Comparison of ENCODE assay signal across 8 mouse cellular contexts in the genomic region with DNA sequence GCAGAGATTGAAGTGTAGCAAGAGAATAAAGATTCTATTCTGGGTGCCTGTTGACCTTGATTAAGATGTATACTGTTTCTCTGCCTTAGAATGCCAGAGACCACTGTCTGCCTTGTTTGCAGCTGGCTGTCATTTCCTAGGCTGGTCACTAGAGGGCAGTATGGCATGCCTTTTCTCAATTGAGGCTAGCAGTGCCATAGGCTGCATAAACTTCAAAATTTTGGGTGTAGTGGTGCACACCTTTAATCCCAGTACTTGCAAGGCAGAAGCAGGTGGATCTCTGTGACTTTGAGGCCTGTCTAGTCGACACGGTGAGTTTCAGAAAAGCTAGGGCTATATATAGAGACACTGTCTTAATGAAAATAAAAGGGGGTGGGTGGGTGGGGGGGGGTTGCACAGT. TPM values are rescaled to one million over a fixed set of nuclear protein-coding genes. Genes with fewer than 3 reads are reported as not detected.
DNase-seq lines count a peak whose midpoint lies in the region; ATAC-seq and TF ChIP-seq lines count a peak whose summit lies in the region.

No protein-coding gene starts in this region.

- H3K27ac ChIP-seq in embryonic facial prominence, embryonic 11.5 days (replicated peaks; ENCODE audit: low read depth, low read length), result no peak overlapping the region
- H3K27ac ChIP-seq in hindbrain, embryonic 16.5 days (ENCODE audit: low read depth, low read length), result no peak overlapping the region
- H3K27ac ChIP-seq in lung, embryonic 14.5 days (ENCODE audit: low read depth), result no peak overlapping the region

- H3K36me3 ChIP-seq in embryonic facial prominence, embryonic 11.5 days (replicated peaks; ENCODE audit: control insufficient read depth, insufficient read depth, low read depth, low read length), result no peaks in the 10 kb centered on the region
- peaks cover 5% of the 10 kb centered on the region for H3K36me3 ChIP-seq in hindbrain, embryonic 16.5 days (ENCODE audit: control insufficient read depth, insufficient read depth, low read length)
- H3K36me3 ChIP-seq in lung, embryonic 14.5 days (ENCODE audit: insufficient read depth), result peaks cover 27% of the 10 kb centered on the region

- no peaks in the 10 kb centered on the region for H3K4me1 ChIP-seq in embryonic facial prominence, embryonic 11.5 days (ENCODE audit: control insufficient read depth, insufficient read depth, low read length)
- H3K4me1 ChIP-seq in hindbrain, embryonic 16.5 days (ENCODE audit: control insufficient read depth, insufficient read depth, low read depth, low read length), result no peaks in the 10 kb centered on the region
- no peaks in the 10 kb centered on the region for H3K4me1 ChIP-seq in lung, embryonic 14.5 days (ENCODE audit: insufficient read depth)

- 7% methylated on average over 2 of the region's 2 CpGs for WGBS in embryonic facial prominence, embryonic 11.5 days
- 3% methylated on average over 2 of the region's 2 CpGs for WGBS in hindbrain, embryonic 16.5 days
- 8% methylated on average over 2 of the region's 2 CpGs for WGBS in lung, embryonic 14.5 days

- H3K9me3 ChIP-seq in embryonic facial prominence, embryonic 11.5 days (replicated peaks; ENCODE audit: control insufficient read depth, low read length), result no peaks in the 10 kb centered on the region
- H3K9me3 ChIP-seq in hindbrain, embryonic 16.5 days (ENCODE audit: control insufficient read depth, low read length), result no peaks in the 10 kb centered on the region
- no peaks in the 10 kb centered on the region for H3K9me3 ChIP-seq in lung, embryonic 14.5 days (ENCODE audit: low read depth, low read length)

- DNase-seq in adrenal gland, adult (ENCODE audit: inconsistent age in 2 of 2, low spot score in 1 of 2), result peak; percentile 23 to 77
- no peak for DNase-seq in adrenal gland, adult 8-10 months
- peak; percentile 46 for DNase-seq in urinary bladder, postnatal 14 days (ENCODE audit: low spot score)
- DNase-seq in urinary bladder, adult 2 months (ENCODE audit: low spot score), result no peak
- DNase-seq in embryonic facial prominence, embryonic 11.5 days (ENCODE audit: low spot score), result peak; percentile 78
- DNase-seq in lung, embryonic 14.5 days, result peak; percentile 83
- peak; percentile 74 to 78 for DNase-seq in right cerebral cortex, postnatal 10 days (ENCODE audit: low spot score in 2 of 2)

- H3K27me3 ChIP-seq in embryonic facial prominence, embryonic 11.5 days (ENCODE audit: control insufficient read depth, insufficient read depth, low read length), result no peaks in the 10 kb centered on the region
- H3K27me3 ChIP-seq in hindbrain, embryonic 16.5 days (replicated peaks; ENCODE audit: control insufficient read depth, insufficient read depth, low read length), result no peaks in the 10 kb centered on the region
- no peaks in the 10 kb centered on the region for H3K27me3 ChIP-seq in lung, embryonic 14.5 days (ENCODE audit: insufficient read depth, low read length)

- ATAC-seq in embryonic facial prominence, embryonic 11.5 days (replicated peaks; ENCODE audit: insufficient number of reproducible peaks, low FRiP score, low TSS enrichment, low read depth), result 0 out of 2 replicates have a peak, but pooled peaks have one; percentile 68
- peak; percentile 65 for ATAC-seq in hindbrain, embryonic 16.5 days
- ATAC-seq in lung, embryonic 14.5 days (ENCODE audit: insufficient read depth), result peak; percentile 14; the same call in 1 of the 2 replicates

- H3K9ac ChIP-seq in embryonic facial prominence, embryonic 11.5 days (replicated peaks; ENCODE audit: low read length), result no peak overlapping the region
- no peak overlapping the region for H3K9ac ChIP-seq in hindbrain, embryonic 16.5 days (ENCODE audit: low read depth, low read length)
- H3K9ac ChIP-seq in lung, embryonic 14.5 days, result no peak overlapping the region

- no peak overlapping the region for H3K4me3 ChIP-seq in embryonic facial prominence, embryonic 11.5 days (ENCODE audit: low read depth, low read length)
- no peak overlapping the region for H3K4me3 ChIP-seq in hindbrain, embryonic 16.5 days (ENCODE audit: low read length)
- H3K4me3 ChIP-seq in lung, embryonic 14.5 days (ENCODE audit: low read depth, low read length), result no peak overlapping the region

- TF ChIP-seq CTCF in lung, embryonic 14.5 days (IDR thresholded peaks at IDR 0.05; ENCODE audit: low read depth), result peak; percentile 94

- H3K4me2 ChIP-seq in embryonic facial prominence, embryonic 11.5 days (ENCODE audit: low read depth, low read length), result no peak overlapping the region
- no peak overlapping the region for H3K4me2 ChIP-seq in hindbrain, embryonic 16.5 days (ENCODE audit: low read length)
- H3K4me2 ChIP-seq in lung, embryonic 14.5 days, result no peak overlapping the region

RNA-seq across cellular contexts. Expression of a gene that starts 17.6 kb away (rescaled TPM):
- total RNA-seq in adrenal gland, adult 8-10 months (2022), result not detected
- polyA plus RNA-seq in urinary bladder, adult 2 months (2012; rRNA removed), result not detected in 2 replicates
- not detected in 2 replicates for polyA plus RNA-seq in embryonic facial prominence, embryonic 11.5 days (2014; fragmentation: Nextera tagmentation; extraction: Ambion mirVana)
- polyA plus RNA-seq in hindbrain, embryonic 16.5 days (2015; fragmentation: Nextera tagmentation; extraction: Ambion mirVana), result not detected in 2 replicates
- not detected in 2 replicates for polyA plus RNA-seq in lung, embryonic 14.5 days (2014; fragmentation: Nextera tagmentation; extraction: Ambion mirVana)

RNA-seq across cellular contexts. Expression of a gene that starts 19.3 kb away (rescaled TPM):
- total RNA-seq in adrenal gland, adult 8-10 months (2022), result 10 to 100 TPM; 10.4 to 14.9 (median 10.7) TPM
- polyA plus RNA-seq in urinary bladder, adult 2 months (2012; rRNA removed), result 9.8 and 9.9 TPM in 2 replicates
- 34.0 and 34.4 TPM in 2 replicates for polyA plus RNA-seq in embryonic facial prominence, embryonic 11.5 days (2014; fragmentation: Nextera tagmentation; extraction: Ambion mirVana)
- polyA plus RNA-seq in hindbrain, embryonic 16.5 days (2015; fragmentation: Nextera tagmentation; extraction: Ambion mirVana), result 15.1 and 17.1 TPM in 2 replicates
- 27.1 and 27.6 TPM in 2 replicates for polyA plus RNA-seq in lung, embryonic 14.5 days (2014; fragmentation: Nextera tagmentation; extraction: Ambion mirVana)

RNA-seq across cellular contexts. Expression of a gene that starts 29.3 kb away (rescaled TPM):
- 10 to 100 TPM; 42.2 to 44.5 (median 42.9) TPM for total RNA-seq in adrenal gland, adult 8-10 months (2022)
- polyA plus RNA-seq in urinary bladder, adult 2 months (2012; rRNA removed), result 30.3 and 33.5 TPM in 2 replicates
- polyA plus RNA-seq in embryonic facial prominence, embryonic 11.5 days (2014; fragmentation: Nextera tagmentation; extraction: Ambion mirVana), result 65.9 and 67.1 TPM in 2 replicates
- 57.8 TPM in 2 replicates for polyA plus RNA-seq in hindbrain, embryonic 16.5 days (2015; fragmentation: Nextera tagmentation; extraction: Ambion mirVana)
- polyA plus RNA-seq in lung, embryonic 14.5 days (2014; fragmentation: Nextera tagmentation; extraction: Ambion mirVana), result 56.0 and 61.8 TPM in 2 replicates

RNA-seq across cellular contexts. Expression of a gene that starts 33.7 kb away (rescaled TPM):
- total RNA-seq in adrenal gland, adult 8-10 months (2022), result under 1 TPM in 2 of 4 experiments, not detected in 2; 0.10 to 0.41 TPM
- not detected in 2 replicates for polyA plus RNA-seq in urinary bladder, adult 2 months (2012; rRNA removed)
- not detected in 2 replicates for polyA plus RNA-seq in embryonic facial prominence, embryonic 11.5 days (2014; fragmentation: Nextera tagmentation; extraction: Ambion mirVana)
- not detected in 2 replicates for polyA plus RNA-seq in hindbrain, embryonic 16.5 days (2015; fragmentation: Nextera tagmentation; extraction: Ambion mirVana)
- not detected in 2 replicates for polyA plus RNA-seq in lung, embryonic 14.5 days (2014; fragmentation: Nextera tagmentation; extraction: Ambion mirVana)

Comparison
In these comparisons a context has a peak if more than half of its experiments do, and no peak if none do; other contexts are left out.
1. DNase-seq: peak in adrenal gland, adult (2 of 2), urinary bladder, postnatal 14 days (single experiment), embryonic facial prominence, embryonic 11.5 days (single experiment), lung, embryonic 14.5 days (single experiment) and right cerebral cortex, postnatal 10 days (2 of 2); none in adrenal gland, adult 8-10 months (single experiment) and urinary bladder, adult 2 months (single experiment).
2. ATAC-seq: peak in every context shown above with its lines; median percentile 68 in embryonic facial prominence, embryonic 11.5 days; 65 in hindbrain, embryonic 16.5 days; 14 in lung, embryonic 14.5 days.